Mouse (Mus musculus) heart, postnatal 0 days (tissue): Measurements from ENCODE around the gene Abhd8. TPM values are rescaled to one million over a fixed set of nuclear protein-coding genes. Genes with fewer than 3 reads are reported as not detected.
"Not testable (repeated sequence)": the region's sequence is repeated elsewhere in the genome, so short reads cannot be mapped to it uniquely, and the experiment has no call there.

Source experiments
- ATAC-seq: fragments of 200-750 bp; cut with Nextera tagmentation; 2 replicates; pipeline ENCODE4 v1.8.0; 2017; ENCODE audit warnings: low read depth, moderate number of reproducible peaks, moderate library complexity; ENCODE audit not compliant: insufficient read depth
- DNase-seq: peaks from one replicate; pipeline ENCODE4 v3.0.0-alpha.2; 2016; ENCODE audit warnings: low spot score
- H3K27ac ChIP-seq: fragments of 300-500 bp; sonication (generic); 2 replicates; pipeline ENCODE4 v1.5.1; 2014; ENCODE audit warnings: low read depth, mild to moderate bottlenecking
- H3K27me3 ChIP-seq: fragments of 300-500 bp; sonication (generic); 2 replicates; pipeline ENCODE4 v1.6.1; 2014; ENCODE audit warnings: low read length, mixed read lengths; ENCODE audit not compliant: control insufficient read depth, insufficient read depth
- H3K36me3 ChIP-seq: fragments of 300-500 bp; sonication (generic); replicated peaks from 2 replicates; pipeline ENCODE4 v1.6.1; 2014; ENCODE audit warnings: low read length, mixed read lengths; ENCODE audit not compliant: control insufficient read depth, insufficient read depth
- H3K4me1 ChIP-seq: fragments of 300-500 bp; sonication (generic); 2 replicates; pipeline ENCODE4 v1.6.1; 2014; ENCODE audit warnings: antibody characterized with exemption; ENCODE audit not compliant: control insufficient read depth, insufficient read depth
- H3K4me2 ChIP-seq: fragments of 300-500 bp; sonication (generic); 2 replicates; pipeline ENCODE4 v1.6.1; 2014; ENCODE audit warnings: low read depth, mild to moderate bottlenecking, low read length, moderate library complexity
- H3K4me3 ChIP-seq: fragments of 300-500 bp; sonication (generic); 2 replicates; pipeline ENCODE4 v1.5.1; 2014; ENCODE audit warnings: low read depth, low read length
- H3K9ac ChIP-seq: fragments of 300-500 bp; sonication (generic); replicated peaks from 2 replicates; pipeline ENCODE4 v1.6.1; 2014; ENCODE audit warnings: low read depth, low read length, mixed read lengths
- H3K9me3 ChIP-seq: fragments of 300-500 bp; sonication (generic); replicated peaks from 2 replicates; pipeline ENCODE4 v1.6.1; 2016; ENCODE audit warnings: low read length; ENCODE audit not compliant: control insufficient read depth
- CTCF ChIP-seq: IDR thresholded peaks from 2 replicates; pipeline ENCODE4 v1.5.1; 2016; ENCODE audit warnings: antibody characterized with exemption, control low read depth, low read depth
- EP300 ChIP-seq: IDR thresholded peaks from 2 replicates; pipeline ENCODE4 v1.6.1; 2016; ENCODE audit warnings: antibody characterized with exemption, low read depth
- WGBS: fragments of 180-500 bp; shearing (Covaris S2); extraction: QIAGEN DNeasy Blood & Tissue Kit; methylation state at CpG from one replicate; pipeline ENCODE4 v1.1.7; 2014; 5-methylcytosine and 5-hydroxymethylcytosine counted together
- polyA plus RNA-seq: library from polyadenylated mRNA; unstranded; fragments of >200 nt; fragmentation: Nextera tagmentation; extraction: Ambion mirVana; gene quantifications from 2 replicates; pipeline ENCODE4 v1.2.1, GENCODE M21; 2015
- total RNA-seq: library from RNA; depleted of rRNA; stranded (reverse); fragments of >200 nt; gene quantifications from 2 replicates; pipeline ENCODE4 v1.2.3, GENCODE M21; 2014; ENCODE audit warnings: low replicate concordance

The Abhd8 gene
- total and polyA plus RNA-seq, 2 experiments from 2014 or later: 32.8 to 57.7 TPM

DNA sequence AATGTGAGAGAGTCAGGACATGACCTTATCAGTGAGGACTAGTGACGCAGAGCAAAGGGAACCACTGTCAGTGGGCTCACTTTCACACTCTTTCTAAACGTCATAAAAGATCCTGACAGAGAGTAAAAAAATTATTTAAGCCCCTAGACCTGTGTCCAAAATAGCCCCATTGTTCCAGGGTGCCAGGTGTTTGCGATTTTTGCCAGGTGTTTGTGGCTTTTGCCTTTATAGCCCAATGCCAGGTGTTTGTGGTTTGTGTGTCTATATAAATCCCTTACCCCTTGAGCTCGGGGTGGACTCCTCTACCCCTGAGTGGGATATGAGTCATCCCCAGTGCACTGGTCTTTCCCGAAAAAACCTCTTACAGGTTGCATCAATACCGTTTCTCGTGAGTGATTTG lies 18.4 kb downstream of the Abhd8 start:
- Histone ChIP-seq H3K4me1 (no peaks in the 10 kb centered on the region), H3K4me2 (no peak overlapping the region), H3K9ac (no peak overlapping the region), H3K9me3 (no peaks in the 10 kb centered on the region), H3K36me3 (no peaks in the 10 kb centered on the region), H3K27me3 (0 out of 2 replicates have a peak, but pooled peaks cover 9% of the 10 kb centered on the region), H3K4me3 (no peak overlapping the region), H3K27ac (no peak overlapping the region)
- ATAC-seq: no peak
- WGBS: 66% methylated on average over 7 of the region's 7 CpGs
- DNase-seq: no peak
- TF ChIP-seq EP300 (no peak), CTCF (no peak)

DNA sequence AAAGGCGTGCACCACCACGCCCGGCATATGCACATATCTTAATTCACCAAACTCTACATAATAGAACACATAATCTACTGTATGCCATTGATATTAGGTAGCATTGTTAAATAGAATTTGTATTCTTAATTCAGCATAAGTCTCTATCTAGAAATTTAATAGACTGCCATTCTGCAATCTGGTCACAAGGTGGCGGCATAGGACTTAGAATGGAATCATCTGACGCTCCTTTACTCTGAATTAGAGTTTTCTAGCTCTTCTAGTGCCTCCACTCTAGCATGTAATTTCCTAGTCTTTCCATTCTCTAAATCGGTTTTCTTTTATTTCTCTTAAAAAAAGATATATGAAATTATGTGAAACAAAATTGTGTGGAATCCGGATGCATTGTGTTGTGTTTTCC lies 22.1 kb downstream of the Abhd8 start:
- H3K36me3 ChIP-seq: no peaks in the 10 kb centered on the region
- H3K9me3 ChIP-seq: no peaks in the 10 kb centered on the region
- H3K4me1 ChIP-seq: no peaks in the 10 kb centered on the region
- WGBS: 0% methylated on average over 7 of the region's 7 CpGs
- no peak for TF ChIP-seq EP300
- peak; percentile 84 for TF ChIP-seq CTCF
- DNase-seq (peak; percentile 82), ATAC-seq (no peak)
- 0 out of 2 replicates have a peak, but pooled peaks cover 9% of the 10 kb centered on the region for H3K27me3 ChIP-seq
- H3K4me3 ChIP-seq: no peak overlapping the region
- no peak overlapping the region for H3K27ac ChIP-seq
- H3K9ac ChIP-seq: no peak overlapping the region
- H3K4me2 ChIP-seq: no peak overlapping the region

DNA sequence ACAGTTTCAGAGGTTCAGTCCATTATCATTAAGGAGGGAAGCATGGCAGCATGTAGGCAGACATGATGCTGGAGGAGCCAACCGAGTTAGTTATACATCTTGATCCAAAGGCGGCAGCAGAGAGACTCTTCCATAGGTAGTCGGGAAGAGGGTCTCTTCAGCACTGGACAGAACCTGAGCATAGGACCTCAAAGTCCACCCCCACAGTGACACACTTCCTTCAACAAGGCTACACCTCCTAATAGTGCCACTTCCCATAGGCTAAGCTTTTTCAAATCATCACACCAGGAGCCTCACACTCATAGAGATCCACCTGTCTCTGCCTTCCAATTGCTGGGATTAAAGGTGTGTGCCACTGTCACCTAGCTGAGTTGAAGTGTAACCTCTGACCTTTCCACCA lies 26.4 kb downstream of the Abhd8 start:
- Histone ChIP-seq H3K36me3 (no peaks in the 10 kb centered on the region), H3K9ac (no peak overlapping the region), H3K27me3 (0 out of 2 replicates have a peak, but pooled peaks cover 2% of the 10 kb centered on the region), H3K9me3 (no peaks in the 10 kb centered on the region), H3K4me3 (no peak overlapping the region), H3K4me2 (no peak overlapping the region), H3K27ac (no peak overlapping the region), H3K4me1 (no peaks in the 10 kb centered on the region)
- DNase-seq (no peak), ATAC-seq (no peak)
- WGBS: 38% methylated on average over 3 of the region's 3 CpGs
- no peak for TF ChIP-seq CTCF
- no peak for TF ChIP-seq EP300

DNA sequence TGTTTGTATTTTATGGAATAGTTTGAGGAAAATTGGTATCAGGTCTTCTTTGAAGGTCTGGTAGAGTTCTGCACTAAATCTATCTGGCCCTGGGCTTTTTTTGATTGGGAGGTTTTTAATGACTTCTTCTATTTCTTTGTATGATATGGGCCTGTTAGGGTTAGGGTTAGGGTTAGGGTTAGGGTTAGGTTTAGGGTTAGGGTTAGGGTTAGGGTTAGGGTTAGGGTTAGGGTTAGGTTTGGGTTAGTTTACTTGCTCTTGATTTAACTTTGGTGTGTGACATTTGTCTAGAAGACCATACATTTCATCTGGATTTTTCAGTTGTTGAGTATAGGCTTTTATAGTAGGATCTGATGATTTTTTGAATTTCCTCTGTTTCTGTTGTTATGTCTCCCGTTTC lies 30.5 kb downstream of the Abhd8 start:
- H3K9ac ChIP-seq, DNase-seq, ATAC-seq, H3K4me3 ChIP-seq, H3K36me3 ChIP-seq, H3K9me3 ChIP-seq, H3K4me1 ChIP-seq, H3K27ac ChIP-seq, H3K27me3 ChIP-seq, H3K4me2 ChIP-seq: not testable (repeated sequence)
- WGBS: 59% methylated on average over 1 of the region's 1 CpGs

DNA sequence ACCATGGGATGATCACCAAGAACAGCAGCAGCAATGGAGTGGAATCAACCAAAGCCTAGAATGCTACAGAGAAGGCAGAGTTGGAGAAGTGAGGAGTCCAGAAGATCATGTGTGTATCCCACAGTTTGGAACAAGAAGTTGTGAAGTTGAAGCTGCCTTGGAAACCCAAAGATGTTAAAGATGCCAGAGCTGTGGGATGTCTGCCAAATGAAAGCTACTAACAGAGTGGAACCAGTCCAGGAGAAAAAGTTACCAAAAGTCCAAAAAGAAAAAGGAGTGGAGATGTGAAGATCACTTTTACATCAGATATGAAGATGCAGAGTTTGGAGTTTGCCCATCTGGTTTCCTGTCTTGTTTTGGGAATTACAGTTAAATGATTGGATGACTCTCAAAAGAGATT lies 41.3 kb downstream of the Abhd8 start:
- TF ChIP-seq EP300: no peak
- no peak for TF ChIP-seq CTCF
- Histone ChIP-seq H3K4me3 (no peak overlapping the region), H3K9me3 (peaks cover 14% of the 10 kb centered on the region), H3K36me3 (no peaks in the 10 kb centered on the region), H3K27ac (no peak overlapping the region), H3K9ac (no peak overlapping the region), H3K4me2 (no peak overlapping the region), H3K4me1 (no peaks in the 10 kb centered on the region), H3K27me3 (no peaks in the 10 kb centered on the region)
- no peak for DNase-seq
- ATAC-seq: no peak

DNA sequence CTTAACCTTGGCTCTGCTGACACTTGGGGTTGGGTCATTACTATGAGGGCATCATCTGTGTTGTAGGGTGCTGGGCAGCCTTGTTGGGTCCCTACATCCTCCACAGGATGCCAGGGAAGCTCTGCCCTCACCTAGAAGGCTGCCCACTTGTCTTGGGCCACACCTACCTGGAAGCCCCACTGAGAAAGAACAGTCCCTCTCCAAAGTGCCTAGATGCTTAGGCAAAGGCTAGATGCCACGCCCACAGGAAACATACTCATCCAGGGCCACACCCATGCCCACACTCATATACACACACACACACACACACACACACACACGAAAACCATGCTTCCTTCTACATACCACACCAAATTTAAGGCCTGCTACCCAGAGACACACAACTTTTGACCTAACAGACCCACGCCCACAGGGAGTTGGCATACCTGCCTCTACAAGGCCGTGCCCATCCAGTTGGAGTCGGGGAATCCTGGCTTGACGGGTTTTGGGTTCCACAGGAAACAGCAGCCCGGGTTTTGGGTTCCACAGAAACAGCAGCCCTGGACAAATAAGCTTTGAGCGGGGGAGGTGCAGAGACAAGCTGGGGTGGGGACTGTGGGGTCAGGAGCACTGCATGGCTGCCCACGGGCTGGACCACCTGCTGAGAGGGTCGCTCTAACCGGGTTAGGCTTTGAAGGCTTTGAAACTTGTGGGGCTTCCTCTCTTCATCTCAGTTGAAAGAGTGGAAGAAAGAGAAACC lies 51.8 kb downstream of the Abhd8 start:
- DNase-seq: no peak
- Histone ChIP-seq H3K9ac (no peak overlapping the region), H3K27me3 (no peaks in the 10 kb centered on the region), H3K4me2 (no peak overlapping the region), H3K36me3 (peaks cover 13% of the 10 kb centered on the region; the same call in 1 of the 2 replicates), H3K4me3 (no peak overlapping the region), H3K27ac (no peak overlapping the region), H3K9me3 (no peaks in the 10 kb centered on the region), H3K4me1 (peaks cover 4% of the 10 kb centered on the region)
- no peak for ATAC-seq
- WGBS: 45% methylated on average over 11 of the region's 11 CpGs
- TF ChIP-seq EP300: no peak
- TF ChIP-seq CTCF: no peak
